Mouse (Mus musculus): ENCODE measurements at regions not wholly inside any gene's neighbourhood (a gene's known extent, or its start where the extent isn't known, plus 50 kb on each side); places are given as distances from the start of the nearest gene placed in this dataset.

- no peak for ATAC-seq (replicated peaks; ENCODE audit: poor library complexity)
Measured at GRCm38 (mm10) chr4:149844971-149845370, 70.9 kb upstream of the Slc25a33 start.

- no peak for ATAC-seq (replicated peaks; ENCODE audit: poor library complexity)
Measured at GRCm38 (mm10) chr4:149843736-149844135, 69.7 kb upstream of the Slc25a33 start.

DNA sequence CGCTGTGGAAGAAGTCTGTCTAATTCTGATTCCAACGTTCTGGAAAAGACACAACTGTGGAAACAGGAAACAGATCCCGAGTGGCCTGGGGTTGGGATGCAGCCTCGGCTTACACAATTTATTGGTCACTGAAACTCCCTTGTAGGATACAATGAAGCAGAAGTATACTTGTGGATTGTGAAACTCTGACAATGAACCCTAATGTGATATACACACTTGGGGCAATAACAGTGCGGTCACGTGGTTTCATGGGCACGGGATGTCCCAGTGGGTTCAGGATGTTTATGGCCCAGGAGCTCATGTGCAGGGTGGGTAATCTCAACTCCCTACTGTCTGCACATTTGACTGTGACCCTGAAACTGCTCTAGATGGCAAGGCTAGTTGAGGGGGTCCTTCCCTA lies 68.8 kb upstream of the Slc25a33 start:
- peak; percentile 59 for ATAC-seq (replicated peaks; ENCODE audit: poor library complexity)

DNA sequence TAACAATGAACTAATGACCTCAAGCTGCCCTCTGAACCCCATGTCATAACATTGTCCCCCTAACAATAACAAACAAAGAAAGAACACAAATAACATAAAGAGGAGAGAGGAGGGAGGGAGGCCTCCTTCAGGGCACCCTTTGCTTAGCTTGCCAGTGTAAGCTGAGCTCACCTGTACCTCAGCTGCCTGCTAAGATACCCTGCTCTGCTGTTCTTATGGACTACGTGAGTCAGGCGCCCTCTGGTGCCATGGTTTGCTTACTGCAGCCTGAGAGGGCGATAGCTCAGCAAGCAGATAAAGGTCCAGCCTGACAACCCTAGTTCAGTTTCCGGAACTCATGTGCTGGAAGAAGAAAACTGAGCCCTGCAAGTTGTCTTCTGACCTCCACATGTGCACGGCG lies 67.8 kb upstream of the Slc25a33 start:
- 0 out of 2 replicates have a peak, but pooled peaks have one; percentile 32 for ATAC-seq (replicated peaks; ENCODE audit: poor library complexity)

DNA sequence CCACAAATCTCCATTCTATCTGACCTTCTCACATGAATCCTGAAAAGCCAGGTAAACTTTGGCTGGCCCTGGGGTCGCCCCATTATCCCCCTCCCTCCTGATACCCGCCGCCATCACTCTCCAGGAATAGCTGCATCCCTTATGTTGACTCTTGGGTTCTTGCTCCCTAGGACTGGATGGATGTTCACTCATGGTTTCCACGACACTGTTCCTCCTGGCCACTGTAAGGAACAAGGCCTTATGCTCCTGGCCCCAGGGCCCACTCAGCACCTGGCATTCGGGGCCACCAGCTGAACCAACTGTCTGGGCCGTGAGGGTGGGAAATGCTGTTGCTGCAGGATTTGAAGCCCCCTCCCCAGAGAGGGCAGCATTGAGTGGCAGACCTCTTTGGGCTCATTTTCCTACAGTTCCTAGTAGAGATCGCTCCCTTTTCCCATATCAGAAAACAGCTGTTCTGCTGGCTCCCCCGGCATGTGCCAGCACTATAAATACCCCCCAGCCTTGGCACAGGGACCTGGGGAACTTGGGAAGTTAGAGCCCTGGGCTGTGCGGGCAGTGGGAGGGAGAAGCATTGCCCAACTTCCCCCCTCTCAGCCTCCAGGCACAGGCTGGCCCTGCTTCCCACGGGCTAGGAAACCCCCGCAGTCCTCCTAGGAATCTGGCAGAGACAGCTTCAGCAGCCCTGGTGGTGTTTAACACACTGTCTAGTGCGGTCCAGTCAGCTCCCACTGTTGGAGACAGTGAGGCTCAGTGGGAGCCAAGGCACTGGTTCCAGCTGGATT lies 66.6 kb upstream of the Slc25a33 start:
- ATAC-seq (replicated peaks; ENCODE audit: poor library complexity): 0 out of 2 replicates have a peak, but pooled peaks have one; percentile 32

DNA sequence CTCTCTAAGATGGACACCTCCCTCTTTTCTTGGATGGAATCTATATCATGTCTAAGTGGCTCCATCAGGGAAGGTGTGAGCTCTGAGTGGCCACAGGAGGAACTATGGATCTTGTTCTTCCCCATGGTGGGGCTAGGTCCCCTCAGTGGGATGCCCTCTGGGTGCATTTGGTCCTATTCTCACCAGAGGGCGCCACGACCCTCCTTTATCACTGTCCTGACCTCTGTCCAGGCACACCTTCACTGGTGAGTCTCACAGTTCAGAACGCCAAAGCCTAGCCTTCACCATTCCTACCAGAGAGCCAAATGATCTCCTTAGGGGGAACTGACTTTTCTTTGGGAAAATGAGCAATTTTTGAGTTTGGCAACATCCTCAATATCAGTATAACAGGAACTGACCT lies 64.6 kb upstream of the Slc25a33 start:
- peak; percentile 65 for ATAC-seq (replicated peaks; ENCODE audit: poor library complexity)

DNA sequence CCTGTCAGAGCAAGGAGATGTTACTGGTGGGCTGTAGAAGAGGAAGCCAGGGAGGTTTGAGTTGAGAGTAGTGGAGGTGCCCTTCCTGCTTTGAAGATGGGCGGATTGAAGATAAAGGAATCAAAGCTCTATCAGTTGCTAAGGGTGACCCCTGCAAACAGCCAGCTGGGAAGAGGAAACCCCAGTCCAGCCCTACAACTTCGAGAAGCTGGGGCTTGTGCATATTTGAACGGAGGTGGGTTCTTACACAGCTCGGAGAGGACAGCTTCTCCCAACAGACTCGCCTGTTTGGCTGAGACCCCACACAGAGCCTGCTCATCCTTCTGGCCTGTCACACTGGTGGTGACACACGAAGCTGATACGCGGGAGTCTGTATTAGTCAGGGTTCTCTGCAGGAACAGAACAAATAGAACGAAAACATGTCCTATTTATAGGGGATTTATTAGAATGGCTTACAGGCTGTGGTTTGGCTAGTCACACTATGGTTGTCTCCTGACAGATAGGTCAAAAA lies 60.6 kb upstream of the Slc25a33 start:
- no peak for ATAC-seq (replicated peaks; ENCODE audit: poor library complexity)

DNA sequence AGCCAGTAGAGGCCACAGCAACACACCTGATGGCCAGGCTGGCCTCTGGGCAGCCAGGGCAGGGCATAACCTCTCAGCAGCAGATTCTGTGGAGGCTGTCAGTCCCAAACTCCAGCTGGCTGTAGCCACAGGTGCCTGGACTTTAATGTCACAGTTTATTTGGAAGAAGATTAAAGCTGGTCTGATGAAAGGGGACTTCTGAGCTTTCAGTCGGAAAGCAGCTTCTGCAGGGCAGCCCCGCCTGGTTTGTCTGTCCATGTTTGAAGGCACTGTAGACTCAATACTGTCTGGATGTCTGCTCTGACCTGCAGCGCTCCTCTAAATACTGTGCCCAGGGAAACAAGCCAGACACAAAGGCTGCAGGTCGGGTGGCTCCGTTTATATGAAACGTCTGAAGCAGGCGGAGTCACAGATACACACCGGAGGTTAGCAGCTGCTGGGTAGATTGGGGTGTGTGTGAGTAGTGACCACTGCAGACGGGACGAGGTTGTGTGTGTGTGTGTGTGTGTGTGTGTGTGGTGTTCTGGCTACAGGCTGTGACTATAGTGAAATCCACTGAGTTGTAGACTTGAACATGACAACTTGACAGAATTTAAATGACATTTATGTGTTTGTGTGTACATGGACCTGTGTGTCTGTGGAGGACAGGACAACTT lies 58.5 kb upstream of the Slc25a33 start:
- no peak for ATAC-seq (replicated peaks; ENCODE audit: poor library complexity)

DNA sequence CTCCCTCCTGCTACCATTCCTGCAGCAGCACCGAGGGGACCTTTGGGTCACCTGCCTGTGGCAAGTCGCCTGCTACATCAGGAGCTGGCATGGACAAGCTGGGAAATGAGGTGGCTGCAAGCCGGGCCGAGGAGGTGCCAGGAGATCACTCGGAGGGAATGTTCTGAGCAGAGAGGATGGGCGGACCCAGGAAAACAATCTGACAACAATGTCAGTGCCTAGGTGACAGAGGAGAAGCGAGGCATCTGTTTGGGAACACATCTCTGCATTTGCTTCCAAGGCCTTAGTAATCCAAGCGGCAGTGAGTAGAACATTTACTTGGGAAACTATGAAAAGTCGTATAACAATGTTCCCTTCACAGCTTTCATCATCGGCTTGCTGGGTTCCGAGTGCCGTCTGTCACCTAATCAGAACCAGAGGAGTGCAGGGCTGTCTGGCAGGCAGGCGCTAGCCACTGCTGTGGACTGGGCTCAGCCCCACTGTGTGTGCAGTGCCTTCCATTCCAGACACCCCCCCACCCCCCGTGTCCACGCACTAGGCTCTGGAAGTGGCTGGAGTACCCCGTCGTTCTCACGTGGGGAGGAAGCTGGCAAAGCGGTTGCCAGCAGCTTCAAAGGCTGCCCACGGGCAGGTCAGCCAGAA lies 56.6 kb upstream of the Slc25a33 start:
- ATAC-seq (replicated peaks; ENCODE audit: poor library complexity): no peak

DNA sequence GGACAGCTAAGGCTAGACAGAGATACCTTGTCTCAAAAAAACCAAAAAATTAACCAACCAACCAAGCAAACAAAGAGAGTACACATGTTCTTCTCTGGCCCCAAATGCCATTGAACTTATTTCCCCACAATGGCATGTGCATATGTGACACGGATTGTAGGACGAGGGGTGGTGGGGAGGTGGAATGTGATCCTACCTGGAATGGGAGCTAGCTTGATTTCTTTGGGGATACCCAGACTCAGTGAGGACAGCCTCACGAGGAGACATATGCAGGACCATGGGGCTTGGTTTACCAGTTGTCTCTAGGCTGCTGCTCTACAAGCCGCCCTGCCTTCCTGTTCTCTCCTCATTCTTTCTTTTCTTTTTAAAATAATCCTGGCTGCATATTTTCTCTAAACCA lies 55.9 kb upstream of the Slc25a33 start:
- no peak for ATAC-seq (replicated peaks; ENCODE audit: poor library complexity)

GRCm38 (mm10) chr4:149827784-149828183 lies 53.7 kb upstream of the Slc25a33 start:
- ATAC-seq (replicated peaks; ENCODE audit: poor library complexity): no peak
